Mouse (Mus musculus) midbrain, embryonic 10.5 days (tissue): ENCODE measurements around the gene Chst12. TPM values are rescaled to one million over a fixed set of nuclear protein-coding genes. Genes with fewer than 3 reads are reported as not detected.
A peak's percentile ranks its signal among the peaks of the same experiment; 100 is the strongest.

ENCODE experiments used
- DNase-seq: peaks from one replicate; pipeline ENCODE4 v3.0.0-alpha.2; 2017; ENCODE audit warnings: low spot score
- H3K27ac ChIP-seq: fragments of 300-500 bp; sonication (generic); replicated peaks from 2 replicates; pipeline ENCODE4 v1.5.1; 2016; ENCODE audit warnings: mild to moderate bottlenecking
- H3K27me3 ChIP-seq: fragments of 300-500 bp; sonication (generic); 2 replicates; pipeline ENCODE4 v1.6.1; 2016; ENCODE audit warnings: low read depth, mild to moderate bottlenecking; ENCODE audit not compliant: poor library complexity, severe bottlenecking
- H3K36me3 ChIP-seq: fragments of 300-500 bp; sonication (generic); 2 replicates; pipeline ENCODE4 v1.6.1; 2016; ENCODE audit warnings: mild to moderate bottlenecking, moderate library complexity
- H3K4me1 ChIP-seq: fragments of 300-500 bp; sonication (generic); 2 replicates; pipeline ENCODE4 v1.6.1; 2016
- H3K4me3 ChIP-seq: fragments of 300-500 bp; sonication (generic); 2 replicates; pipeline ENCODE4 v1.5.1; 2016; ENCODE audit warnings: mild to moderate bottlenecking, moderate library complexity
- H3K9me3 ChIP-seq: fragments of 300-500 bp; sonication (generic); replicated peaks from 2 replicates; pipeline ENCODE4 v1.6.1; 2016; ENCODE audit warnings: mild to moderate bottlenecking
- WGBS: fragments of 180-500 bp; shearing (Covaris S2); methylation state at CpG from one replicate; pipeline ENCODE4 v1.1.7; 2016; 5-methylcytosine and 5-hydroxymethylcytosine counted together
- polyA plus RNA-seq: library from polyadenylated mRNA; unstranded; fragments of >200 nt; fragmentation: Nextera tagmentation; extraction: Ambion mirVana; gene quantifications from 2 replicates; pipeline ENCODE4 v1.2.1, GENCODE M21; 2016

Gene Chst12
- polyA plus RNA-seq, 1 experiment from 2014 or later = 16.1 TPM

- Histone ChIP-seq H3K27ac (peak overlapping the region; percentile 85), H3K36me3 (no peaks in the 10 kb centered on the region), H3K27me3 (peaks cover 23% of the 10 kb centered on the region), H3K4me3 (peak overlapping the region; percentile 63), H3K4me1 (peaks cover 83% of the 10 kb centered on the region), H3K9me3 (no peaks in the 10 kb centered on the region)
- 50% methylated on average over 22 of the region's 22 CpGs for WGBS
- no peak for DNase-seq
Observed at GRCm38 (mm10) chr5:140506096-140506794, 895 bp downstream of the Chst12 start.

- 92% methylated on average over 14 of the region's 14 CpGs for WGBS
- no peaks in the 10 kb centered on the region for H3K9me3 ChIP-seq
- no peak for DNase-seq
- no peak overlapping the region; the same call in 1 of the 2 replicates for H3K4me3 ChIP-seq
- H3K4me1 ChIP-seq = peaks cover 73% of the 10 kb centered on the region
- H3K36me3 ChIP-seq = no peaks in the 10 kb centered on the region
- H3K27me3 ChIP-seq = peaks cover 17% of the 10 kb centered on the region; the same call in 1 of the 2 replicates
- no peak overlapping the region for H3K27ac ChIP-seq
Observed at GRCm38 (mm10) chr5:140507466-140508208, 2.3 kb downstream of the Chst12 start.

GRCm38 (mm10) chr5:140508686-140509085 lies 3.3 kb downstream of the Chst12 start:
- Histone ChIP-seq H3K9me3 (no peaks in the 10 kb centered on the region), H3K4me3 (no peak overlapping the region), H3K27ac (peak overlapping the region; percentile 46; the same call in 1 of the 2 replicates), H3K27me3 (peaks cover 10% of the 10 kb centered on the region; the same call in 1 of the 2 replicates), H3K4me1 (peaks cover 64% of the 10 kb centered on the region), H3K36me3 (no peaks in the 10 kb centered on the region)
- WGBS = 51% methylated on average over 8 of the region's 8 CpGs
- DNase-seq = no peak

GRCm38 (mm10) chr5:140509204-140509603 lies 3.9 kb downstream of the Chst12 start:
- peaks cover 67% of the 10 kb centered on the region for H3K4me1 ChIP-seq
- no peaks in the 10 kb centered on the region for H3K9me3 ChIP-seq
- no peaks in the 10 kb centered on the region for H3K36me3 ChIP-seq
- H3K4me3 ChIP-seq = no peak overlapping the region
- no peak for DNase-seq
- 63% methylated on average over 9 of the region's 9 CpGs for WGBS
- peaks cover 5% of the 10 kb centered on the region; the same call in 1 of the 2 replicates for H3K27me3 ChIP-seq
- no peak overlapping the region for H3K27ac ChIP-seq

GRCm38 (mm10) chr5:140510012-140511000 lies 5.0 kb downstream of the Chst12 start:
- H3K27me3 ChIP-seq = no peaks in the 10 kb centered on the region
- WGBS = 73% methylated on average over 27 of the region's 27 CpGs
- no peak for DNase-seq
- H3K9me3 ChIP-seq = no peaks in the 10 kb centered on the region
- H3K4me3 ChIP-seq = no peak overlapping the region
- peak overlapping the region; percentile 46 for H3K27ac ChIP-seq
- peaks cover 65% of the 10 kb centered on the region for H3K4me1 ChIP-seq
- H3K36me3 ChIP-seq = no peaks in the 10 kb centered on the region

- H3K27ac ChIP-seq = no peak overlapping the region; the same call in 1 of the 2 replicates
- no peaks in the 10 kb centered on the region for H3K9me3 ChIP-seq
- H3K36me3 ChIP-seq = no peaks in the 10 kb centered on the region
- DNase-seq = no peak
- WGBS = 74% methylated on average over 8 of the region's 8 CpGs
- no peak overlapping the region for H3K4me3 ChIP-seq
- peaks cover 37% of the 10 kb centered on the region for H3K4me1 ChIP-seq
- no peaks in the 10 kb centered on the region for H3K27me3 ChIP-seq
Observed at GRCm38 (mm10) chr5:140513921-140514320, 8.6 kb downstream of the Chst12 start.

- WGBS = 77% methylated on average over 7 of the region's 7 CpGs
- H3K9me3 ChIP-seq = no peaks in the 10 kb centered on the region
- H3K27ac ChIP-seq = peak overlapping the region; percentile 34; the same call in 1 of the 2 replicates
- H3K4me3 ChIP-seq = no peak overlapping the region
- H3K36me3 ChIP-seq = peaks cover 3% of the 10 kb centered on the region; the same call in 1 of the 2 replicates
- H3K27me3 ChIP-seq = no peaks in the 10 kb centered on the region
- H3K4me1 ChIP-seq = peaks cover 27% of the 10 kb centered on the region
- no peak for DNase-seq
Observed at GRCm38 (mm10) chr5:140514799-140515486, 9.6 kb downstream of the Chst12 start.

- Histone ChIP-seq H3K4me3 (no peak overlapping the region), H3K27ac (no peak overlapping the region), H3K4me1 (peaks cover 19% of the 10 kb centered on the region), H3K27me3 (no peaks in the 10 kb centered on the region), H3K36me3 (peaks cover 7% of the 10 kb centered on the region), H3K9me3 (no peaks in the 10 kb centered on the region)
- 90% methylated on average over 21 of the region's 21 CpGs for WGBS
- no peak for DNase-seq
Observed at GRCm38 (mm10) chr5:140517159-140517920, 12.0 kb downstream of the Chst12 start.

- Histone ChIP-seq H3K9me3 (no peaks in the 10 kb centered on the region), H3K27me3 (no peaks in the 10 kb centered on the region), H3K4me3 (no peak overlapping the region), H3K36me3 (peaks cover 9% of the 10 kb centered on the region), H3K4me1 (peaks cover 19% of the 10 kb centered on the region), H3K27ac (no peak overlapping the region)
- DNase-seq = no peak
- 93% methylated on average over 4 of the region's 4 CpGs for WGBS
Observed at GRCm38 (mm10) chr5:140517921-140518230, 12.5 kb downstream of the Chst12 start.

GRCm38 (mm10) chr5:140521196-140521595 lies 15.8 kb downstream of the Chst12 start:
- WGBS = 77% methylated on average over 1 of the region's 1 CpGs
- Histone ChIP-seq H3K9me3 (peaks cover 11% of the 10 kb centered on the region; the same call in 1 of the 2 replicates), H3K36me3 (peaks cover 41% of the 10 kb centered on the region), H3K4me3 (no peak overlapping the region), H3K27ac (no peak overlapping the region), H3K27me3 (no peaks in the 10 kb centered on the region), H3K4me1 (peaks cover 4% of the 10 kb centered on the region; the same call in 1 of the 2 replicates)
- DNase-seq = no peak

- Histone ChIP-seq H3K4me3 (no peak overlapping the region), H3K9me3 (peaks cover 11% of the 10 kb centered on the region; the same call in 1 of the 2 replicates), H3K27ac (no peak overlapping the region), H3K4me1 (no peaks in the 10 kb centered on the region), H3K27me3 (no peaks in the 10 kb centered on the region), H3K36me3 (peaks cover 54% of the 10 kb centered on the region)
- WGBS = 92% methylated on average over 2 of the region's 2 CpGs
- DNase-seq = no peak
Observed at GRCm38 (mm10) chr5:140526754-140527153, 21.4 kb downstream of the Chst12 start.
